Mouse (Mus musculus) gastrocnemius, adult 2 months (tissue): ENCODE data around the gene Rdh16. TPM values are rescaled to one million over a fixed set of nuclear protein-coding genes. Genes with fewer than 3 reads are reported as not detected.
"Not testable (repeated sequence)": the region's sequence is repeated elsewhere in the genome, so short reads cannot be mapped to it uniquely, and the experiment has no call there.

ENCODE experiments used
- DNase-seq: peaks from one replicate; pipeline ENCODE4 v3.0.0; 2022
- H3K27ac ChIP-seq: fragments of 200-600 bp; 2 replicates; pipeline ENCODE4 v1.8.1; 2022; ENCODE audit warnings: mild to moderate bottlenecking
- H3K4me3 ChIP-seq: fragments of 200-600 bp; 2 replicates; pipeline ENCODE4 v1.8.1; 2022; ENCODE audit warnings: mild to moderate bottlenecking, moderate library complexity
- CTCF ChIP-seq: fragments of 200-600 bp; IDR thresholded peaks from 2 replicates; pipeline ENCODE4 v1.8.1; 2022; ENCODE audit warnings: antibody characterized with exemption, mild to moderate bottlenecking, moderate library complexity
- intact Hi-C: fragments of 180-260 bp; cut with DNase I; formaldehyde crosslinking; loops from one replicate; pipeline ENCODE4 v1.15.1; 2025
- long read RNA-seq, 2 experiments: library from polyadenylated mRNA; stranded (forward); transcript quantifications; one replicate each; pipeline ENCODE4 v2.0.0; 2021
- total RNA-seq, 2 experiments: library from RNA; stranded (reverse); gene quantifications; 2 replicates each; pipeline ENCODE4 v1.2.3; 2021

Gene Rdh16
- total RNA-seq = not detected
- long read RNA-seq, experiment 1 = 0 reads
- long read RNA-seq, experiment 2 = 0 reads

GRCm38 (mm10) chr10:127800891-127801290, at the start of gene Rdh16:
Rdh16 (plus strand) TSS chr10:127801152.
- DNase-seq = no peak
- no peak within 1 kb of the TSS for H3K4me3 ChIP-seq
- TF ChIP-seq CTCF = no peak
- no peak within 1 kb of the TSS for H3K27ac ChIP-seq
- intact Hi-C loops = no loop called here

- DNase-seq = no peak
- peak within 1 kb of the TSS; percentile 56; the same call in 1 of the 2 replicates for H3K4me3 ChIP-seq
- intact Hi-C loops = no loop called here
- TF ChIP-seq CTCF = no peak
- H3K27ac ChIP-seq = peak within 1 kb of the TSS; percentile 8; the same call in 1 of the 2 replicates
Observed at GRCm38 (mm10) chr10:127751548-127751947, 49.4 kb upstream of the Rdh16 start, which contains the start of gene Gpr182. Gpr182 (minus strand) TSS chr10:127751732.

- DNase-seq = no peak
Observed at GRCm38 (mm10) chr10:127754566-127755166, 46.3 kb upstream of the Rdh16 start.

GRCm38 (mm10) chr10:127755246-127755645, 45.7 kb upstream of the Rdh16 start:
- TF ChIP-seq CTCF = no peak
- H3K27ac ChIP-seq = no peak overlapping the region
- intact Hi-C loops = no loop called here
- no peak for DNase-seq
- H3K4me3 ChIP-seq = no peak overlapping the region

More at GRCm38 (mm10) chr10:127754566-127755166, 46.3 kb upstream of the Rdh16 start:
- H3K4me3 ChIP-seq = no peak overlapping the region
- intact Hi-C loops = no loop called here
- TF ChIP-seq CTCF = no peak
- H3K27ac ChIP-seq = no peak overlapping the region

DNA sequence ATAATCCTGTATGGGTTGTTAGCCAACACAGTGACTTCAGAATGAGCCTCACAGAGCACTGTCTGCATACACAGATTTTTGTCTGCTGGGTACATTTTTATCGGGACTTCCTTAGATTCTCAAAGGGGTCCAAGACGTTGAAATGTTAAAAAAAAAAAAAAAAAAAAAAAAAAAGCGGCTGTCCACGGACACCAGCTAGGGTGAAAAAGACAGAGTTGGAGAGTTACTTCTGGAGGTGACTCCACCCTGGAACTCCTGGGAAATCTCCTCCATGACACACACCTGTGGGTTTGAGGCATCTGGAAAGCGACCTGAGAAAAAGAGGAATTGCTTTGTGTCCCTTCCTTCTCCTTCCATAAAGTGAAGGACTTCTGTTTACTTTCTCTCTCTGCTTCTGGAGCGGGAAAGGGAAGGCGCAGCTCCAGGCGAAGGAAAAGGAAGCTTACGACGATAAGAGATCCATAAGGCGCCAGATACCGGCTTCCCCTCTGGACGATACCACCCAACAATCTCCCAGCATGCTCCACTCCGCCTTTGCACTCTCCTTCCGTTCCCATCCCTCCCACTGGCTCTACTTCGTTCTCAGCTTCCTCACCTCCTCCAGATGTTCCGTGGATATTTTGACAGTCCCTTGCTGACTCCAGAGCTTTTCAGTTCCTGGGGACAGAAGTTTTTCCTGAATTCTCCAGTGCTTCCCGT, 45.0 kb upstream of the Rdh16 start:
- TF ChIP-seq CTCF = no peak
- intact Hi-C loops = no loop called here
- no peak for DNase-seq
- Histone ChIP-seq H3K4me3 (peak overlapping the region; percentile 49), H3K27ac (peak overlapping the region; percentile 44)

- intact Hi-C loops = no loop called here
Observed at GRCm38 (mm10) chr10:127759181-127760110, 41.5 kb upstream of the Rdh16 start, which contains the start of the genes Rdh1 and Rdh16f1. Rdh1 (plus strand) TSS chr10:127759721. Rdh16f1 (plus strand) TSS chr10:127759787.

DNA sequence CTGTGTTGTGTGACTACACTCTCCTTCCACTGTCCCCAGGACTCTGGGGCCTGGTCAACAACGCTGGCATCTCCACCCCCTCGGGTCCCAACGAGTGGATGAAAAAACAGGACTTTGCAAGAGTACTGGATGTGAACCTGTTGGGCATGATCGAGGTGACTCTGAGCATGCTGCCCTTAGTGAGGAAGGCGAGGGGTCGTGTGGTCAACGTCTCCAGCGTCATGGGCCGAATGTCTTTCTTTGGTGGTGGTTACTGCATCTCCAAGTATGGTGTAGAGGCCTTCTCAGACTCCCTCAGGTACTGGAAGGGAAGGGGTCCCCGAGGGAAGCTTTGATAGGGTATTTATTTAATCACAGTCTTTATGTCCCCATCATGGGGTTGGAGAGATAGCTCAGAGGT, 38.0 kb upstream of the Rdh16 start:
- DNase-seq, intact Hi-C loops, H3K4me3 ChIP-seq: not testable (repeated sequence)

More at GRCm38 (mm10) chr10:127759181-127760110, 41.5 kb upstream of the Rdh16 start, which contains the start of the genes Rdh1 and Rdh16f1:
- TF ChIP-seq CTCF = no peak
- no peak for DNase-seq
- H3K4me3 ChIP-seq = no peak within 1 kb of the TSS
- H3K27ac ChIP-seq = no peak within 1 kb of the TSS

DNA sequence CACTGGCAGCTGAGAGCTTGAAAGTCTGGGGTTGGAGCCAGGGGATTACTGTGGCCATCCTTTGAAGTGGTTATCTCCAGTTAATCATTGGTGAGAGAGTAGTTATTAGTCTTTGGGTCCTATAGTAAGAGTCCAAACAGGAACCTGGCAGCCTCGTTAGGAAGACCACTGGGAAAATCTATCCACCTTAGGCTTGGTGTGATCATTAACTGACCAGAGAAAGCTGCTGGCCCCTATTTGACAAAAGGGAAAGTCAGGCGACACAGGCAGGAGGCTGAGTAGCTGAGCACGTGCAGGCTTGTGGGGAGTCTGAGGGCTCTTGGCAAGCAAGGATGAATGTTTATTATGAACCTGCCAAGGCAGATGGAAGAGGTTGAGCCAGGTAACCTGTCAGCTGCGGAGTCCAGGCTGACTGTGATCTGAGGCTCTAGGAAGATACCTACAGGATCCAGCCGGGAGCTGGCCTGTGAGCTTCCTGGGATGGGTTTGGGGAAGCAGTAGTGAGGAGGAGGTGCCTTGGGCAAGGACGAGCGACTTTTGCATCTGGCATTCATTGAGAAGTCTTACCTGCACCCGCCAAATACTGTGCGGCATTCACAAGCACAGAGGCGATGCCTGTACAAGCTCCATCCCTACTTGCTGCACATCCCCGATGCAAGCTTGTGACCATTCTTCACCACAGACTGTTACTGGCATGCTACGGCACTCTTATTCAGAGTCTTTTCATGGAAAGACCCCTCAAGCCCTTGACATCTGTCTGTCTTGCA, 36.9 kb upstream of the Rdh16 start:
- no peak overlapping the region for H3K27ac ChIP-seq
- intact Hi-C loops = no loop called here
- H3K4me3 ChIP-seq = no peak overlapping the region
- no peak for TF ChIP-seq CTCF
- DNase-seq = no peak

More for the DNA sequence above, 38.0 kb upstream of the Rdh16 start:
- not testable (repeated sequence) for H3K27ac ChIP-seq

DNA sequence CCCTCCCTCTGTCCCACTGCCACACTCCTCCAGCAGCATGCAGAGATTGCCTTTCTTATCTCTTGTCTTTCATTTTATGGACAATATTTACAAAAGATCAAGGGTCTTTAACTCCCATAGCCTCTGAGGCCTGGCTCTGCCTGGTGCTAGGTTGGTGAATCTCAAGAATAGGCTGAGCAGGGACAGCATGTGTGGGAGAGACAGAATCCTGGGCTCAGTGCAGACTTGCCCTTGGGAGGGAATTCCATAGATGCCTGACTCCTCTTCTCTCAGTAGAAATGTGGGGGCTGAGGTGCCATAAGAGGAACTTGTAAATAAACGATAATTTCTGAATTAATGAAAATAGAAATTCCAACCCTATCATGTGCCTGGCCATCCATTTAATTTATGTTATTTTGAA, 34.4 kb upstream of the Rdh16 start:
- H3K4me3 ChIP-seq = no peak overlapping the region
- TF ChIP-seq CTCF = no peak
- H3K27ac ChIP-seq = no peak overlapping the region
- intact Hi-C loops = no loop called here
- DNase-seq = no peak

- Histone ChIP-seq H3K4me3 (no peak within 1 kb of the TSS), H3K27ac (no peak within 1 kb of the TSS)
- no peak for DNase-seq
- TF ChIP-seq CTCF = no peak
- intact Hi-C loops = no loop called here
Observed at GRCm38 (mm10) chr10:127776011-127776410, 24.9 kb upstream of the Rdh16 start, which contains the start of gene Rdh9. Rdh9 (plus strand) TSS chr10:127776386.

- intact Hi-C loops, H3K4me3 ChIP-seq, DNase-seq, H3K27ac ChIP-seq: not testable (repeated sequence)
Observed at GRCm38 (mm10) chr10:127782321-127782720, 18.6 kb upstream of the Rdh16 start.

GRCm38 (mm10) chr10:127785411-127785810, 15.5 kb upstream of the Rdh16 start:
- DNase-seq, H3K27ac ChIP-seq, intact Hi-C loops, H3K4me3 ChIP-seq: not testable (repeated sequence)
